Mouse (Mus musculus): ENCODE results near the gene Actl6a. TPM values are rescaled to one million over a fixed set of nuclear protein-coding genes. Genes with fewer than 3 reads are reported as not detected.
"Not testable (repeated sequence)": the region's sequence is repeated elsewhere in the genome, so short reads cannot be mapped to it uniquely, and the experiment has no call there.

The Actl6a gene
- polyA plus RNA-seq (2017; shearing (Covaris generic)) = 100 to 1,000 TPM in 1 of 2 experiments, 10 to 100 TPM in 1; 89.6 to 104 TPM

- not testable (repeated sequence) for ATAC-seq
These were observed at the start of gene Actl6a for GRCm38 (mm10) chr3:32705647-32706348. Actl6a (plus strand) TSS chr3:32706298.

DNA sequence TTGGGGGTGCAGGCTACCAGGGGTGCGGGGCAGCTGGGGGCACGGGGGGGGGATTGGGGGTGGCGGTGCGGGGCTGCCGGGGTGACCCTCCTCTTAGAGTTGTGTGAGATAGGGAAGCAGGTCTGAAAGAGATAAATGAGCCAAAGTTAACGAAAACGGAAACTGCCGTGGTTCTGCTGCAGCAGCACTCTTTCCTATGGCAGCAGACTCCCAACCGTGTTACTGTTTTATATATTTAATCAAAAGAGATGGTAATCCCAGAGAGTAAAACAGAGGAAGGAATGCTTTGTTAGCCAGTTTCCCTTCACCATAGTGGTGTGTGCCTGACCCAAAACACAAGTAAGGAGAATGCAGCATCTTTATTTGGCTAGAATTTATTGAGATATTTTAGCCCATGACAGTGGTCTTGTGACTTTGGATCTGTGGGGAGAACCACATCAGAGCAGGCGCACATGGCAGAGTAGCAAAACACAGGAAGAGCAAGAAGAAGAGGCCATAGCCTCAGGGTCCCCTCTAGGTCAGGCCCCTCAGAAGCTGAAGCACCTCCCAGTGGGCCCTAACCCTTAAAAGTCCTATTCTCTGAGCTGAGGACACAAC lies 49.6 kb upstream of the Actl6a start:
- no peak for ATAC-seq

- ATAC-seq = no peak
These were observed 47.7 kb upstream of the Actl6a start for GRCm38 (mm10) chr3:32658401-32658800.

- no peak for ATAC-seq
These were observed 47.3 kb upstream of the Actl6a start for GRCm38 (mm10) chr3:32658821-32659220.

DNA sequence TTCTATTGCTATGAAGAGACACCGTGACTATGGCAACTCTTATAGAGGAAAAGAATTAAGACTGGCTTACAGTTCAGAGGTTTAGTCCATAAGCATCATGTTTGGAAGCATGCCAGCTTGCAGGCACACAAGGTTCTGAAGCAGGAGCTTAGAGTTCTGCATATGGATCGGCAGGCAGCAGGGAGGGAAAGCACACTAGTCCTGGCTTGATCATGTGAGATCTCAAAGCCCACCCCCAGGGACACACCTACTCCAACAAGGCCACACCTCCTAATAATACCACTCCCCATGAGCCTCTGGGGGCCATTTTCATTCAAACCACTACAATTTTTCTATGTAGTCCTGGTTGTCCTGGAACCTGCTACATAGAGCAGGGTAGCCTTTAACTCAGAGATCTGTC lies 46.6 kb upstream of the Actl6a start:
- no peak for ATAC-seq

DNA sequence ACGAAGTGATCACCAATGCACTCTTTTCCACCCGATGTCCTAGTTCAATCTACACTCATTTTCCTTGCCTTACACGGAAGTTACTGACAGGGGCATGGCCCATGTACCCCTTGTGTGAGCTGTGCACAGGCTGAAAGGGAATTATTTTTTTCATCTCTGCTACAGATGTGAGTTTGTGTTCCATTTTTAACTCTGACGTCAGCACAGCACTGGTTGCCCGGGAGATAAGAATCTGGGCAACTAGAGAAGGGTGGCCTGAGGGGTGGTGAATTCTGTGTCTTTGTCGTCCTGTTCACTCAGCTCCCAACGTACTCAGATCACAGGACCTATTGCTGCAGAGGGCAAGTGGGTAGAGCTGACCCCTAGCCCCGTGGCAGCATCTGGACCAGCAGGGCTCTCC lies 45.8 kb upstream of the Actl6a start:
- peak; percentile 56 for ATAC-seq

- no peak for ATAC-seq
These were observed 45.1 kb upstream of the Actl6a start for GRCm38 (mm10) chr3:32660831-32661555.

GRCm38 (mm10) chr3:32661556-32661930 lies 44.6 kb upstream of the Actl6a start:
- ATAC-seq = no peak

DNA sequence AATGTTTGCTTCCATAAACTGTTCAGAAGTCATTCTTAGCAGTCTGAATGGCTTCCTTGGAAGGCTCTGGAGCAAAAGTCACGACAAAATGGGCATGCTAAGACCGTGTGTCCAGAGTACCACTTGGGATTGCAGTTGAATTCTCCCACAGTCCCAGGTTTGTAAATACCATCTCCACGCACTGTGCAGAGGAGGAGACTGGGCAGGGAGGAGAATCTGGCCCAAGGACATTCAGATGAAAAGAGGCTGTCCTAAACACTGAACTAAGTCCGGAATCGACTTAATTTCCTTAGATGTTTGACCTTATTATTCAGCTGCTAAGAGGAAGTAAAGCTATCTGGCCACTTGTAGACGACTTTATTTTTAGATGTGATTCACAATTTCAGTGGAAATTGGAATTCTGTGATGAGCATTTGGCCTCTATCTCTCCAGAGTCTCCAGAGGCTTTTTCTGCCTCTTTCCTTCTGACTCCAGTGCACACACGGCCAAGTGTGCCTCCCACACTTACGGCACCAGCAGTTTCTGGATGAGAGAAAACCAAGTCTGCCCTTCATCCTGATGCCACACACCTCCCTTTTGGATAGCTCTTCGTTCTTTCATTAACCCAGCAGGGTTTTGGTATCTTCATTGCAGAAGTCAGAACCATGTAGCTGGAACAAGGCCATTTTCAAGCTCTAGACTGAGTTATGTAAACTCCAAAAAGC lies 37.7 kb upstream of the Actl6a start:
- ATAC-seq = no peak

DNA sequence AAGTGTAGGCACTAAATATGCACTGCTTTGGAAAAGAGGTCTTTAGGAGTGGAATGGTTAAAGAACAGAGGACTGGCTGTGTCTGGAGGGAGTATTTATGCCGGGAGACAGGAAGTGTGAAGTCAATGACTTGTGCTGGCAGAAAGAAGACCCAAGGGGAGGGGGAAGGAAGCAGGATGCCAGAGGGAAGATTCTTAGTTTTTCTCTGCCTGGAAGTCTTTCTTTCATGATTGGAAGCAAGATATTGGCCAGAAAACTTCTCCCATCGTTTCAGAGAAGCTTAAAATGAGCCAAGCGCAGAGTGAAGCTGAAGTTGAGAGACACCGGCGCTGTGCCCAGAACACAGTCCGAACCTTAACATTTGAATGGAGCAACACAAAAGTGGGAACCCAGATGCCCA lies 36.9 kb upstream of the Actl6a start:
- no peak for ATAC-seq

DNA sequence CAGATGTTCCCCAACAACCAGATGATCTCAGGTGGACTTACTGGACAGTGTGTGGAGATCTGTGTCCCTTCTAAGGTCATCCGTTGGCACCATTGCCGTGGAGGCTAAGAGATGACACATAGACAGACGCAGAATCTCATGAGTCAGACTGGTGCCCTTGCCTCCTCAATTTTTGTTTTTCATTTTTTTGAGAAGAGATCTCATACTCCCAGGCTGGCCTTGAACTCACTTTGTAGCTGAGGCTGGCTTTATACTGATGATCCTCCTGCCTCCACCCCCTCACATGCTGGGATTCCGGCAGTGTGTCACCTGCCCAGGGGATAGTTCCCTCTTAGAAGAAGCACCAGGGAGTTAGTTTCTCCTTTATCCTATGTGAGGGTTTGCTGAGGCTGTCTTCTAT lies 35.9 kb upstream of the Actl6a start:
- no peak for ATAC-seq

- ATAC-seq = no peak
These were observed 32.9 kb upstream of the Actl6a start for GRCm38 (mm10) chr3:32673151-32673550.

GRCm38 (mm10) chr3:32676393-32676792 lies 29.7 kb upstream of the Actl6a start:
- no peak for ATAC-seq

GRCm38 (mm10) chr3:32682910-32683531 lies 23.1 kb upstream of the Actl6a start:
- no peak for ATAC-seq

DNA sequence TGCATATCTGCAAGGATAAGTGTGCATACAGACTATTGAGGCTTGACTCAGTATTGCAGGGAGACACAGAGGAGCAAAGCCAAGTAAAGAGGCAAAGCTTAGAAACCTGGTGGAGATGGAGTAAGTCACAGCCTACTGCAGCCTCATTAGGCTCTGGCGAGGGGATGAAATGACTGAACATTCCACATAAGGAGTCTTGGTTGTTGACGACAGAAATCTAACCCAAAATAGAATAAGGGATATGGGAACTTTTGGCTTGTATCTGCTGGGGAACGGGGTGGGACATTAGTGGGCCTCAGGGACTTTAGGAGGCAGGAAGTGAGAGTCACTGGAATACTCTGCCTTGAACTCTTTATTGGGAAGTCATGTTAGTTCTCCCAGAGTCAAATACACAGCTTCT lies 21.5 kb upstream of the Actl6a start:
- no peak for ATAC-seq

DNA sequence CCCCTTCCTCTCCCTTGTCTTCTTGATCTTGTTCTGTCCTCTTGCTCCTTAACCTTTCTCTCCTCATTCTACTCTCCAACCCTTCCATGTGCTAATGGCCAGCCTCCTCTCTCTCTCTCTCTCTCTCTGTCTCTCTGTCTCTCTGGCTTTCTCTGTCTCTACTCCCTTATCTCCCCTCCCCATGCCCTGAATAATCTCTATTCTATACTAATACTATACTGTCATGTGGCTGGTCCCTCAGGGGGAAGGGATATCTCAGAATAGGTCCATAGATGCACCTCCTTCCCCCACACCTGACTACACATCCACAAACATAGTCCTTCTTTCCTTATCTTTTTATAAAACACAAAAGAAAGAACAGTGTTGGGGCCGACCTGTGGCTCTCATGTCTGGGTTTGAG lies 19.6 kb upstream of the Actl6a start:
- no peak for ATAC-seq

DNA sequence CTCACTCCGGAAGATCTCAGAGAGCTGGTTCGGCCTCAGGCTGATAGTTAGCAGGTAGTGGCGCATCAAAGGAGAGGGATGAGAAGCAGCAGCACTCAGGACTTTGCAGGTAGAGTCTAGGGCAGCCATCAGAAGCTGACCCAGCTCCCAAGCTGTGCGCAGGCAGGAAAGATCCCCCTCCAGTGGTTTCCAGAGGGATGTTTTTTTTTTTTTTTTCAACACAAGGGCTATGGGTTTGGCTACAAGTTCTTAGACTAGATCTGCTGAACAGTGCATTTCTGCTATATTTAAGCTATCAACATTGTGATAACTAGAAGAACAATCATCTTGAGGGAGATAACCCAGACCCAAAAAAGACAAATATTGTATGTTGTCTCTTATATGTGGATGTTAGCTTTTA lies 18.9 kb upstream of the Actl6a start:
- no peak for ATAC-seq

DNA sequence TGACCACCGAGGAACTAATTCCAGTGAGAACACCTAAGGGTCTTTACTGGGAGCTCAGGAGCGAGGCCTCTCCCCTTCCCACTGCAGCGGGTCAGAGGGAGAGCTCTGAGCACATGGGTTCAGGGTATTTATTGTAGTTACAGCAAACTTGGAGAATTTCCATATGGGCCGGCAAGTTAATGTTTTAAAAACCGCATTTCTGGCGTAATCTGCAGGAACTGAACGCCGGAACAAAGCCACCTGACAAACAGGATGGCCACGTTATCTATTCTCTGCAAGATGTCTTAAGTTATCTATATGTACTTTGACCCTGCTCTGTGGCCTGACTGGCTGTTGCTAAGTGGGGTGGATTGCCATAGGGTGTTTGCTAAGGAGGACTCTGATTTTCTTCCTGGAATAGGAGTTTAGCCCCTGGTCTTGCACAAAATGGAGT lies 16.5 kb upstream of the Actl6a start:
- ATAC-seq = no peak

DNA sequence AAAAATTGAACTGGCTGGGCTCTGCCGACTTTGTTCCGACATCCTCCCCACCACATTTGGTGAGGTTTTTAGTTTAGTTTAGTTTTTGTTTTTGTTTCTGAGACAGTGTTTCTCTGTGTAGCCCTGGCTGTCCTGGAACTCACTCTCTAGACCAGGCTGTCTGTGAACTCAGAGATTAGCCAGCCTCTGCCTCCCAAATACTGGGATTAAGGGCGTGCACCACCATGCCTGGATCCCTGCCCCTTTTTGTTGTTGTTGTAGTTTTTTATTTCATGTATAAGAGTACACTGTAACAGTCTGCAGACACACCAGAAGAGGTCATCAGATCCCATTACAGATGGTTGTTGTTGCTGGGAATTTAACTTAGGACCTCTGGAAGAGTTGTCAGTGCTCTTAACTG lies 16.1 kb upstream of the Actl6a start:
- ATAC-seq = no peak

- ATAC-seq = no peak
These were observed 15.2 kb upstream of the Actl6a start for GRCm38 (mm10) chr3:32690901-32691300.

DNA sequence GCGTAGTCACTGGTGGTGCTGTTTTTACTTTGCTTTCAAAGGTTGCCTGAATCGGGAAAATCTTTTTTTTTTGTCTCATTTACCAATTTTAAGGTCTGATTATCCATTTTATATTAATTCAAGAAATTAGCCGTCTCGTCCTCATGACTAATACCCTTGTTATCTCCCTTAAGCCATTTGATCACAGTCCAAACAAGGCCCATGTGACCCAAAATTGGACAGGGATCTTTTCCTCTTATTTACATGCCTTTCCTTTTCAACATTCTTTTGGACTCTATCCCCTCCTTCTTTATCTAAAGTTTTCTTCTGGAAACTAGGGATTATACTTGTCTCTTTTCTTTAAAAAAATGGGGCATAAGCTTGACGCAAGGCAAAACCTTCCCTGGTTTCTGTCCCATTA lies 14.3 kb upstream of the Actl6a start:
- no peak for ATAC-seq

DNA sequence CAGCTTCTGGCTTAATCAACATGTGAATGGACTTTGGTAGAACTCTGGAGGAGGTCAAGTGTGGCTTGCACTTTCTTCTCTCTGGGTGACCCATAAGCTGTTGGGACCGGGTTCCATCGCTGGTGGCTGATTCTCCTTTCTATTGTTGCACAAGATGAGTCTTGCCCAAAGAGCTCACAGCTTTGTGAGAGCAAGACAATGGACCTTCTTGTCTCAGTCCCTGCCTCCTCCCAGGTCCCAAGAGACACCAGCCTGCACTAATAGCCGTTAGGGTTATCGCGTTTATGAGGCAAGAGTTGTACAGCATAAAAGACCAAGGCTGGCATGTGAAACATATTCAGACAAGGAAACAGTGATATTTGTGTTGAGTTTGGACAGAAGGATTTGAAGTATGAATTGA lies 11.9 kb upstream of the Actl6a start:
- no peak for ATAC-seq

All from activated CD4-positive, CD25-positive, alpha-beta regulatory T cell, adult 4 months (primary cell).